Comparison of ENCODE assay signal across 26 mouse cellular contexts in genomic region chr6:100083127-100083526, GRCm38 (mm10).
"Had no signal": no experiment of that assay in that cellular context is flagged by ENCODE, and none has a peak within 500 bp of the region (broad histone marks: within the 10 kb centered on the region; RNA-seq: fewer than 3 reads in every experiment).

No protein-coding gene starts in this region.

- H3K9ac ChIP-seq: hindbrain, embryonic 12.5 days; hindbrain, embryonic 14.5 days; intestine, embryonic 15.5 days; limb, embryonic 12.5 days had no signal

- H3K27me3 ChIP-seq: hindbrain, embryonic 12.5 days; intestine, embryonic 15.5 days had no signal

- H3K36me3 ChIP-seq: hindbrain, embryonic 10.5 days; hindbrain, embryonic 12.5 days; intestine, embryonic 15.5 days; limb, embryonic 10.5 days; limb, embryonic 12.5 days had no signal

- ATAC-seq: hindbrain, embryonic 16.5 days; inflammation-experienced regulatory T-cells, adult 6 months; intestine, embryonic 15.5 days; intestine, postnatal 0 days had no signal

- DNase-seq: gastrocnemius, adult 2 months; gastrocnemius, postnatal 10 days; gastrocnemius, postnatal 25 days; heart, adult 11 months; heart, adult 2 months; heart, postnatal 10 days; heart, postnatal 4 days; kidney, adult 18-20 months; kidney, adult 8-10 months; kidney, postnatal 10 days; kidney, postnatal 25 days; kidney, postnatal 4 days; liver had no signal

- H3K4me2 ChIP-seq: heart, embryonic 11.5 days; hindbrain, embryonic 12.5 days; hindbrain, embryonic 14.5 days; intestine, embryonic 15.5 days; limb, embryonic 12.5 days; liver, embryonic 11.5 days had no signal

- H3K27ac ChIP-seq: gastrocnemius, adult 2 months; heart, adult 2 months; hindbrain, embryonic 10.5 days; hindbrain, embryonic 12.5 days; hindbrain, embryonic 14.5 days; intestine, embryonic 15.5 days; layer of hippocampus, adult 2 months; left cerebral cortex, adult 2 months; limb, embryonic 10.5 days; limb, embryonic 12.5 days had no signal

- H3K4me1 ChIP-seq: intestine, embryonic 15.5 days; limb, embryonic 10.5 days; limb, embryonic 12.5 days had no signal

- H3K9me3 ChIP-seq: intestine, embryonic 15.5 days; limb, embryonic 10.5 days had no signal

- H3K4me3 ChIP-seq: gastrocnemius, adult 2 months; heart, adult 2 months; hindbrain, embryonic 10.5 days; hindbrain, embryonic 12.5 days; intestine, embryonic 15.5 days; layer of hippocampus, adult 2 months; left cerebral cortex, adult 2 months; limb, embryonic 10.5 days; limb, embryonic 12.5 days had no signal
